Mouse (Mus musculus): ENCODE measurements around the gene Large1. TPM values are rescaled to one million over a fixed set of nuclear protein-coding genes. Genes with fewer than 3 reads are reported as not detected.
A peak's percentile ranks its signal among the peaks of the same experiment; 100 is the strongest.

The Large1 gene
- polyA plus RNA-seq, 1 experiment from 2014 or later = 10.9 TPM

GRCm38 (mm10) chr8:73313911-73314310 is 39.4 kb downstream of the Large1 start:
- no peak overlapping the region for H3K4me3 ChIP-seq (ENCODE audit: control insufficient read depth in 1 of 2, insufficient read depth in 1 of 2, low read depth in 1 of 2, low read length in 2 of 2)
- H3K27ac ChIP-seq (replicated peaks in 1 of 2; ENCODE audit: control insufficient read depth in 1 of 2, insufficient read depth in 1 of 2, low read depth in 2 of 2, low read length in 2 of 2) = peak overlapping the region in 1 of 2 experiments; percentile 80; a peak in 3 of 4 replicates
- no peak overlapping the region for H3K9ac ChIP-seq (ENCODE audit: low read length)
- WGBS = 86% methylated on average over 2 of the region's 2 CpGs
- no peaks in the 10 kb centered on the region for H3K27me3 ChIP-seq (ENCODE audit: control insufficient read depth, insufficient read depth, low read length)
- no peaks in the 10 kb centered on the region for H3K36me3 ChIP-seq (ENCODE audit: control insufficient read depth, insufficient read depth, low read length)
- ATAC-seq (ENCODE audit: insufficient number of reproducible peaks, insufficient read depth, low FRiP score, low read depth) = no peak
- H3K9me3 ChIP-seq (ENCODE audit: control insufficient read depth, low read length) = no peaks in the 10 kb centered on the region
- no peak overlapping the region for H3K4me2 ChIP-seq (ENCODE audit: low read length)
- H3K4me1 ChIP-seq (ENCODE audit: control insufficient read depth in 2 of 2, insufficient read depth in 2 of 2, low read length in 2 of 2) = peaks cover 11 to 21% of the 10 kb centered on the region in 2 experiments

- Histone ChIP-seq H3K9ac (ENCODE audit: low read length) (no peak overlapping the region), H3K4me3 (ENCODE audit: control insufficient read depth in 1 of 2, insufficient read depth in 1 of 2, low read depth in 1 of 2, low read length in 2 of 2) (no peak overlapping the region), H3K27me3 (ENCODE audit: control insufficient read depth, insufficient read depth, low read length) (no peaks in the 10 kb centered on the region), H3K36me3 (ENCODE audit: control insufficient read depth, insufficient read depth, low read length) (no peaks in the 10 kb centered on the region), H3K9me3 (ENCODE audit: control insufficient read depth, low read length) (no peaks in the 10 kb centered on the region), H3K27ac (replicated peaks in 1 of 2; ENCODE audit: control insufficient read depth in 1 of 2, insufficient read depth in 1 of 2, low read depth in 2 of 2, low read length in 2 of 2) (peak overlapping the region; percentile 80 to 87), H3K4me2 (ENCODE audit: low read length) (peak overlapping the region; percentile 41), H3K4me1 (ENCODE audit: control insufficient read depth in 2 of 2, insufficient read depth in 2 of 2, low read length in 2 of 2) (peaks cover 11 to 29% of the 10 kb centered on the region in 2 experiments)
- 40% methylated on average over 8 of the region's 8 CpGs for WGBS
- ATAC-seq (ENCODE audit: insufficient number of reproducible peaks, insufficient read depth, low FRiP score, low read depth) = no peak; the same call in 1 of the 2 replicates
Measured at GRCm38 (mm10) chr8:73312714-73313607, 40.4 kb downstream of the Large1 start.

- no peaks in the 10 kb centered on the region for H3K9me3 ChIP-seq (ENCODE audit: control insufficient read depth, low read length)
- no peak overlapping the region for H3K4me2 ChIP-seq (ENCODE audit: low read length)
- no peak overlapping the region for H3K9ac ChIP-seq (ENCODE audit: low read length)
- peaks cover 11 to 35% of the 10 kb centered on the region in 2 experiments for H3K4me1 ChIP-seq (ENCODE audit: control insufficient read depth in 2 of 2, insufficient read depth in 2 of 2, low read length in 2 of 2)
- H3K27ac ChIP-seq (replicated peaks in 1 of 2; ENCODE audit: control insufficient read depth in 1 of 2, insufficient read depth in 1 of 2, low read depth in 2 of 2, low read length in 2 of 2) = no peak overlapping the region
- H3K36me3 ChIP-seq (ENCODE audit: control insufficient read depth, insufficient read depth, low read length) = no peaks in the 10 kb centered on the region
- 100% methylated on average over 1 of the region's 1 CpGs for WGBS
- no peaks in the 10 kb centered on the region for H3K27me3 ChIP-seq (ENCODE audit: control insufficient read depth, insufficient read depth, low read length)
- no peak overlapping the region for H3K4me3 ChIP-seq (ENCODE audit: control insufficient read depth in 1 of 2, insufficient read depth in 1 of 2, low read depth in 1 of 2, low read length in 2 of 2)
- ATAC-seq (ENCODE audit: insufficient number of reproducible peaks, insufficient read depth, low FRiP score, low read depth) = no peak
Measured at GRCm38 (mm10) chr8:73310471-73310870, 42.9 kb downstream of the Large1 start.

- H3K4me2 ChIP-seq (ENCODE audit: low read length) = no peak overlapping the region
- H3K36me3 ChIP-seq (ENCODE audit: control insufficient read depth, insufficient read depth, low read length) = no peaks in the 10 kb centered on the region
- no peaks in the 10 kb centered on the region for H3K27me3 ChIP-seq (ENCODE audit: control insufficient read depth, insufficient read depth, low read length)
- H3K9me3 ChIP-seq (ENCODE audit: control insufficient read depth, low read length) = no peaks in the 10 kb centered on the region
- no peak overlapping the region for H3K4me3 ChIP-seq (ENCODE audit: control insufficient read depth in 1 of 2, insufficient read depth in 1 of 2, low read depth in 1 of 2, low read length in 2 of 2)
- H3K27ac ChIP-seq (replicated peaks in 1 of 2; ENCODE audit: control insufficient read depth in 1 of 2, insufficient read depth in 1 of 2, low read depth in 2 of 2, low read length in 2 of 2) = no peak overlapping the region
- H3K9ac ChIP-seq (ENCODE audit: low read length) = no peak overlapping the region
- H3K4me1 ChIP-seq (ENCODE audit: control insufficient read depth in 2 of 2, insufficient read depth in 2 of 2, low read length in 2 of 2) = peaks cover 11 to 35% of the 10 kb centered on the region in 2 experiments
- no peak for ATAC-seq (ENCODE audit: insufficient number of reproducible peaks, insufficient read depth, low FRiP score, low read depth)
Measured at GRCm38 (mm10) chr8:73310036-73310435, 43.3 kb downstream of the Large1 start.

GRCm38 (mm10) chr8:73303907-73304306 is 49.4 kb downstream of the Large1 start:
- H3K4me1 ChIP-seq (ENCODE audit: control insufficient read depth in 2 of 2, insufficient read depth in 2 of 2, low read length in 2 of 2) = peaks cover 6 to 25% of the 10 kb centered on the region in 2 experiments; a peak in 3 of 4 replicates
- H3K4me2 ChIP-seq (ENCODE audit: low read length) = no peak overlapping the region
- H3K9me3 ChIP-seq (ENCODE audit: control insufficient read depth, low read length) = no peaks in the 10 kb centered on the region
- no peaks in the 10 kb centered on the region for H3K27me3 ChIP-seq (ENCODE audit: control insufficient read depth, insufficient read depth, low read length)
- H3K36me3 ChIP-seq (ENCODE audit: control insufficient read depth, insufficient read depth, low read length) = no peaks in the 10 kb centered on the region
- no peak overlapping the region for H3K27ac ChIP-seq (replicated peaks in 1 of 2; ENCODE audit: control insufficient read depth in 1 of 2, insufficient read depth in 1 of 2, low read depth in 2 of 2, low read length in 2 of 2)
- WGBS = 53% methylated on average over 4 of the region's 4 CpGs
- H3K9ac ChIP-seq (ENCODE audit: low read length) = no peak overlapping the region
- no peak overlapping the region for H3K4me3 ChIP-seq (ENCODE audit: control insufficient read depth in 1 of 2, insufficient read depth in 1 of 2, low read depth in 1 of 2, low read length in 2 of 2)
- no peak for ATAC-seq (ENCODE audit: insufficient number of reproducible peaks, insufficient read depth, low FRiP score, low read depth)

GRCm38 (mm10) chr8:73302947-73303346 is 50.4 kb downstream of the Large1 start:
- ATAC-seq (ENCODE audit: insufficient number of reproducible peaks, insufficient read depth, low FRiP score, low read depth) = no peak
- 74% methylated on average over 3 of the region's 3 CpGs for WGBS
- Histone ChIP-seq H3K4me2 (ENCODE audit: low read length) (no peak overlapping the region), H3K27me3 (ENCODE audit: control insufficient read depth, insufficient read depth, low read length) (no peaks in the 10 kb centered on the region), H3K9ac (ENCODE audit: low read length) (no peak overlapping the region), H3K36me3 (ENCODE audit: control insufficient read depth, insufficient read depth, low read length) (no peaks in the 10 kb centered on the region), H3K4me1 (ENCODE audit: control insufficient read depth in 2 of 2, insufficient read depth in 2 of 2, low read length in 2 of 2) (peaks cover 6 to 17% of the 10 kb centered on the region in 2 experiments; a peak in 3 of 4 replicates), H3K4me3 (ENCODE audit: control insufficient read depth in 1 of 2, insufficient read depth in 1 of 2, low read depth in 1 of 2, low read length in 2 of 2) (no peak overlapping the region), H3K9me3 (ENCODE audit: control insufficient read depth, low read length) (no peaks in the 10 kb centered on the region), H3K27ac (replicated peaks in 1 of 2; ENCODE audit: control insufficient read depth in 1 of 2, insufficient read depth in 1 of 2, low read depth in 2 of 2, low read length in 2 of 2) (no peak overlapping the region)

GRCm38 (mm10) chr8:73295531-73295930 is 57.8 kb downstream of the Large1 start:
- peaks cover 1 to 7% of the 10 kb centered on the region in 2 experiments; a peak in 3 of 4 replicates for H3K4me1 ChIP-seq (ENCODE audit: control insufficient read depth in 2 of 2, insufficient read depth in 2 of 2, low read length in 2 of 2)
- no peak overlapping the region for H3K27ac ChIP-seq (replicated peaks in 1 of 2; ENCODE audit: control insufficient read depth in 1 of 2, insufficient read depth in 1 of 2, low read depth in 2 of 2, low read length in 2 of 2)
- no peak overlapping the region for H3K4me2 ChIP-seq (ENCODE audit: low read length)

More at GRCm38 (mm10) chr8:73295531-73295930, 57.8 kb downstream of the Large1 start:
- Histone ChIP-seq H3K36me3 (ENCODE audit: control insufficient read depth, insufficient read depth, low read length) (no peaks in the 10 kb centered on the region), H3K9ac (ENCODE audit: low read length) (no peak overlapping the region), H3K4me3 (ENCODE audit: control insufficient read depth in 1 of 2, insufficient read depth in 1 of 2, low read depth in 1 of 2, low read length in 2 of 2) (no peak overlapping the region), H3K9me3 (ENCODE audit: control insufficient read depth, low read length) (no peaks in the 10 kb centered on the region), H3K27me3 (ENCODE audit: control insufficient read depth, insufficient read depth, low read length) (no peaks in the 10 kb centered on the region)
- no peak for ATAC-seq (ENCODE audit: insufficient number of reproducible peaks, insufficient read depth, low FRiP score, low read depth)
